Mouse (Mus musculus) cerebral cortex, adult 2 months (tissue): ENCODE results near the gene Kcnq1.

Experiments used
- WGBS: fragments of 180-500 bp; shearing (Covaris S2); methylation state at CpG from one replicate; pipeline ENCODE4 v1.1.7; 2018; 5-methylcytosine and 5-hydroxymethylcytosine counted together

Gene Kcnq1

GRCm38 (mm10) chr7:143285440-143285839 lies 179.3 kb downstream of the Kcnq1 start:
- WGBS: 69% methylated on average over 3 of the region's 3 CpGs

- 57% methylated on average over 8 of the region's 8 CpGs for WGBS
Observed at GRCm38 (mm10) chr7:143286532-143287290, 180.5 kb downstream of the Kcnq1 start.

- WGBS: 78% methylated on average over 7 of the region's 7 CpGs
Observed at GRCm38 (mm10) chr7:143288135-143288534, 182.0 kb downstream of the Kcnq1 start.

- WGBS: 63% methylated on average over 3 of the region's 3 CpGs
Observed at GRCm38 (mm10) chr7:143289082-143289849, 183.1 kb downstream of the Kcnq1 start.

- WGBS: 50% methylated on average over 20 of the region's 20 CpGs
Observed at GRCm38 (mm10) chr7:143294690-143295355, 188.7 kb downstream of the Kcnq1 start.

GRCm38 (mm10) chr7:143295356-143296000 lies 189.3 kb downstream of the Kcnq1 start:
- 51% methylated on average over 47 of the region's 47 CpGs for WGBS

GRCm38 (mm10) chr7:143296001-143296379 lies 189.8 kb downstream of the Kcnq1 start:
- 49% methylated on average over 20 of the region's 20 CpGs for WGBS

- 55% methylated on average over 17 of the region's 17 CpGs for WGBS
Observed at GRCm38 (mm10) chr7:143296384-143296801, 190.2 kb downstream of the Kcnq1 start.

- WGBS: 76% methylated on average over 7 of the region's 7 CpGs
Observed at GRCm38 (mm10) chr7:143300037-143300436, 193.9 kb downstream of the Kcnq1 start.

- 79% methylated on average over 3 of the region's 3 CpGs for WGBS
Observed at GRCm38 (mm10) chr7:143300681-143301080, 194.5 kb downstream of the Kcnq1 start.

- 67% methylated on average over 7 of the region's 7 CpGs for WGBS
Observed at GRCm38 (mm10) chr7:143302156-143302555, 196.0 kb downstream of the Kcnq1 start.

- 53% methylated on average over 9 of the region's 9 CpGs for WGBS
Observed at GRCm38 (mm10) chr7:143302593-143303238, 196.6 kb downstream of the Kcnq1 start.

- 96% methylated on average over 5 of the region's 5 CpGs for WGBS
Observed at GRCm38 (mm10) chr7:143303557-143303956, 197.4 kb downstream of the Kcnq1 start.

GRCm38 (mm10) chr7:143305808-143306207 lies 199.6 kb downstream of the Kcnq1 start:
- WGBS: 60% methylated on average over 10 of the region's 10 CpGs

- 95% methylated on average over 1 of the region's 1 CpGs for WGBS
Observed at GRCm38 (mm10) chr7:143308001-143308400, 201.8 kb downstream of the Kcnq1 start.

GRCm38 (mm10) chr7:143310311-143310710 lies 204.1 kb downstream of the Kcnq1 start:
- WGBS: 82% methylated on average over 3 of the region's 3 CpGs

GRCm38 (mm10) chr7:143310847-143311246 lies 204.7 kb downstream of the Kcnq1 start:
- 89% methylated on average over 8 of the region's 8 CpGs for WGBS

- 88% methylated on average over 7 of the region's 7 CpGs for WGBS
Observed at GRCm38 (mm10) chr7:143311471-143311870, 205.3 kb downstream of the Kcnq1 start.

GRCm38 (mm10) chr7:143313572-143314319 lies 207.6 kb downstream of the Kcnq1 start:
- 77% methylated on average over 11 of the region's 11 CpGs for WGBS

- 88% methylated on average over 5 of the region's 5 CpGs for WGBS
Observed at GRCm38 (mm10) chr7:143318512-143318911, 212.3 kb downstream of the Kcnq1 start.

- WGBS: 86% methylated on average over 8 of the region's 8 CpGs
Observed at GRCm38 (mm10) chr7:143320367-143320766, 214.2 kb downstream of the Kcnq1 start.
